Mouse (Mus musculus) olfactory bulb, adult 2 months (tissue): Measurements from ENCODE around the gene Galnt2.

Experiments used
- CTCF ChIP-seq: fragments of 200-500 bp; IDR thresholded peaks from 2 replicates; pipeline ENCODE4 v1.5.1; 2012; ENCODE audit warnings: low read depth, mild to moderate bottlenecking, low read length, moderate library complexity; ENCODE audit not compliant: insufficient read depth
- POLR2A ChIP-seq: fragments of 200-500 bp; IDR thresholded peaks from 2 replicates; pipeline ENCODE4 v1.6.1; 2012; ENCODE audit warnings: mild to moderate bottlenecking, low read depth, low read length, moderate library complexity; ENCODE audit not compliant: insufficient read depth

DNA sequence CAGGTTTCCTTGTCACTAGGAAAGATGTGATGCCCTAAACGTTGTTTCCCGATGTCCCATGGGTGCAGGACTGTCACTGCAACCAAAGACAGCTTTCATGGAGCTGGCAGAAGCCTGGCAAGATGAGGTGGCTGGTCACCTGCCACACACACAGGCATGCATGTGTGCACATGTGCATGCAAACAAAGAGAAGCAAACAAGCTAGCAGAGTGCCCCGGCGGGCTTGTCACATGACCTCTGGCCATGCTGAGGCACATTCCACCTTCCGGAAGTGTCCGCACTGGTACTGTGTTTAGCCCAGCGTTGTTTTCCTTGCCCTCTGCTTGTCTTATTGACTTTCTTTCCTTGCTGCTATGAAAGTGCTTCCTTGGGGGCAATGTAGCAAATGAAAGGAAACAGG lies 97.1 kb downstream of the Galnt2 start:
- TF ChIP-seq CTCF: no peak
- no peak for TF ChIP-seq POLR2A
